Mouse (Mus musculus): ENCODE data around the gene Lmx1b.

Lmx1b gene

DNA sequence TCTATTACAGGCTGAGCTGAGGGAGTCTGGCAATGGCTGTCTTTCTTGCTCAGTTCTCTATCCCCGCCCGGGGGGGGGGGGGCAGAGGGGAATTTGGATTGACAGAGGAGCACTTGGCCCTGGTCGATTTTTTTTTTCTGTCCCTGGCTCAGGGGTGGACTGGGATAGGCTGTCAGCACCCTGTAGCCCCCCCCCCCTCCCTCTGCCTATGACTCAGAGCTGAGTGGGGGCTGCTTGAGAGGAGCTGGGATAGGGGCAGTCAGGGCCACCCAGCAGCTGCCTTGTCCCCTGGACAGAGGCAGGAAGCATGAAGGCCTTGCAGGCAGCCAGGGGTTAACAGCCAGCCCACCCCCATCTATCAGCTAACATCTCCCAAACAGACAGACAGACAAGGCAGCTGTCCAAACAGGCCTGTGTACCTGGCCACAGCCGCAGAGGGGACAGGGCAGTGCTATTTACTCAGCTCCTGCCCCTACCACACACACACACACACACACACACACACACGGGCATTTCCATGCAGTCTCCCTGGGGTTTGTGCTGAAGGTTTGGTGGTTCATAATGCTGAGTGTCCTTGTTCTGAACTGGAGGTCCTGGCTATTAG lies 57.8 kb downstream of the Lmx1b start:
- no peak for DNase-seq (ENCODE audit: low read depth, low spot score)

DNA sequence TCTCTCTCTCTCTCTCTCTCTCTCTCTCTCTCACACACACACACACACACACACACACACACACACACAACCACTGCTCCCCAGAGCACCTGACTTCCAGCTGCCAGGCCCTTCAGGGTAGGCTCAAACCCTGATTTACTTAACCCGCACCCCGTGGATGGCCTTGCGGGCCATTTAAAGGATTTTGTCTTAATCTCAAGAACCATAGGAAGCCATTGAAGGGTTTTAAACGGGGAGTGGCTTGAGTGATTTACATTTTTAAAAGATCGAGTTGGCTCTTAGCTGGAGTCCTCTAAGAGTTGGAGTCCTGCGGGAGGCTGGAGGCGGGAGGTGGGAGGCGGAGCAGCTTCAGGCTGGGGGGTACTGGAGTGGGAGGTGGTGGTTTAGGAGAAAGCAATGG lies 58.4 kb downstream of the Lmx1b start:
- DNase-seq (ENCODE audit: low read depth, low spot score): no peak

DNA sequence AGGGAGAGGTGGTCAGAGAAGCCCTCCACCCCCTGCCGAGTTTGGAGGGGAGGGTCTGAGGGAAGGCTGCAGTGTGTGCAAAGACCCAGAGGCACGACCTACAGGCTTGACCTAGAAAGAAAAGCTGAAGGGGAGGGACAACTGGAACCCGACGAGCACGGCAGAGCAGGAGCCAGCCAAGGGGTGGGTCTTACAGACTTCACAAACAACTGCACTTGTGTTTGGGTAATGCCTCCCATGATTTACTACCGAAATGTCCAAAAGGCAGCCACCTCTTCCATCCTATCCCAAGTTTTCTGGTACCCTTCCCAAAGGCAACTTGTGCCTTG lies 58.9 kb downstream of the Lmx1b start:
- no peak for DNase-seq (ENCODE audit: low read depth, low spot score)

DNA sequence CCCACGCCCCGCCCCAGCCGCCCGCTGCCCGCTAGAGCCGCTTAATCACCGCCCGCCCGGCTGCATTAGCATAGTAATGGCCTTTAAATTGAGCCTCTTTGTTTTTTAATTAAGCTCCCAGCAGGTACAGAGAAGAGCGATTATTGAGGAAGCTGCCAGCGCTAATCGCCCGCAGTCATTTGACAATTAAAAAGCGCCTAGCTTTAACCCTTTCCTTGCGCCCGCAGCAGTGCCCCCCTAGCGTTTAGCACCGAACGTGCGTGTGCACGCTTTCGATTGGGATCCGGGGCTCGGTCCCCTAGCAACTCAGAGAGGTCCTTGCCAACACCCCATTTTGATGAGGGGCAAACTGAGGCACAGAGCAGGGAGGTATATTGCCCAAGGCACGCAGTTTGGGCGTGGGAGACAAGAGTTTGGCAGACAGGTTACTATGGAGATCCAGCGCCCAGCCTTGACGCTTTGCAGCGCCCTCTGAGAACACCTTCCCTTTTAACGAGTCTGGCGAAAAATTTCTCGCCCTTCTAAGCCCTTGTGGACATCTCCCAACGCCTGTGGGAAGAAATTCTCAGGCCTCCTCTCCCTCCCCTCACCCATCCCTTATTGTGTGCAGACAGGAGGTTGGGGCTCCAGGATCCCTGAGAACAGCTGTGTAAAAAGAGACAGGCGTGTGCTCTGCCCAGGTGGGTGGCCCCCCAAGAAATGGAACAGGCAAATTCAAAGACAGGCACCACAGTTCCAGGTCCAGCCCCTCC lies 59.4 kb downstream of the Lmx1b start:
- no peak for DNase-seq (ENCODE audit: low read depth, low spot score)

DNA sequence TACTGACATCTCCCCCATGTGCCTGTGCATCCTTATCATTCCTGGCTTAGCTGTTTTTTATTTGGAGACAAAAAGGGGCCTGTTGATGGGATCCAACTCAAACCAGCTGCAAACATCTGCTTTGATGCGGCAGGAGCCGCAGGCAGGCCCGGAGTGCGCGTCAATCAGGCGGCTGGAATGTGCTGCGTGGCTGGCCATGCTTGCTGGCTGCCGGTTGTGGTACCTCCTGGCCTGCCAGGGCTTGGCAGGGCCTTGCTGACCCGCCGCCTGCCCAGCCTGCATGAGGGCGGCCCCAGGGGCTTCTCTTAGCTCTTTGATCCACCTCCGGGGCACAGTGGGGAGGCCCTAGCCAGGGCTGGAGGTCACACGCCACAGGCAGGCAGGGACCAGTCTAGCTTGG lies 64.9 kb downstream of the Lmx1b start:
- no peak for DNase-seq (ENCODE audit: low read depth, low spot score)

DNA sequence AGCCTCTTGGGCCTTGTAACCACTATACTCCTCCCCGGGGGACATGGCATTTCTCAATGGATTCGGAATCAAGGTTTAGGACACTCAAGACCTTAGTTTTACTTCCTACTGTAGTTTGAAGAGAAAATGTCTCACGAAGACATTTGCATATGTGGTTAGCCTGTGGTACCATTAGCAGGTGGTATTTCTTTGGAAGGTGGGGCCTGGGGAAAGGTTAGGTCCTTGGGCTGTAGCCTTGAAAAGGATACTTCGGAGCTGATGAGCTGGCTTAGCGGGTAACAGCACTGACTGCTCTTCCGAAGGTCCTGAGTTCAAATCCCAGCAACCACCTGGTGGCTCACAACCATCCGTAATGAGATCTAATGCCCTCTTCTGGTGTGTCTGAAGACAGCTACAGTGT lies 67.2 kb downstream of the Lmx1b start:
- DNase-seq (ENCODE audit: low read depth, low spot score): no peak

DNA sequence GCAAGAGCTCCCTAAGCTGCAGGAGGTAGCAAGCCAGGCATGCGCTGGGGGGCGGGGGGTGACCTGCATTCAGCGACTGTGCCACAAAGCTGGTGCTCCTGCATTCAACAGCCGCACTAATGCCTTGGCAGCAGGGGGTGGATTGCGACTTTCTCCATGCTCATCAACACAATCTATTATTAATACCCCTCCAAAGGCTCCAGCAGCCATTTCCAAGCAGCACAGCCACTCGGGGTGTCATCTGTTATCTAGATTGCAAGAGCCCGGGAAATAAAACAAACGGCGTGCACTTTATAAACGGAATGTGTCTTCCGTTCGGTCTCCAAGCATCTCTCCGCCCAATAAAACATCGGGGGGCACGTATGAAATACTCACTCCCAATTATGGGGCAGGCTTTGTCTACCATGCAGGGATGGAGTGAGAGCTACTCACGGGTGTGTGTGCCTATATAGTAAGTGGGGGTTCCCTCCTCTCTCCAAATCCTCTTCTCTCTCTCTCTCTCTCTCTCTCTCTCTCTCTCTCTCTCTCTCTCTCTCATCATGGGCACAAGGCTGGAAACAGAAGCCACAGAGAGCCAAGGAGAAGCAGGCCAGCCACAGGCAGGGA lies 69.0 kb downstream of the Lmx1b start:
- DNase-seq (ENCODE audit: low read depth, low spot score): no peak

DNA sequence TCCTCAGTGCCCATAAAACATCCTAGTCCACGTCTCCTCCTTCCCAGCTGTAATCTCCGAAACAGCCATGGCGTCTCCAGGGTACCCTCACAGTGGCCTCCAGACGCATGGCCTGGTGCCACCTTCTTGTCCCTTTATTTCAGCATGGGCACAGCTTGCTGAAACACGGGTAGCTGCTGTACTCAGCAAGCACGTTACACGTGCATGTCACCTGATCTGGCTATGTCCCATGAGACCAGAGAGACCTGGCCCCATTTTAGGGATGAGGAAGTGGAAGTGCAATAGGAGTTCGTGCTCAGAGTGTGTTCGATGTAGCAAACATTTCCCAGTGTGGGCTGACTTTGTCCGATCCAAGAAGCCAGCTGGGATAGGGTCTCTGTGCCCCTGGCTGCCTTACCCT lies 70.6 kb downstream of the Lmx1b start:
- no peak for DNase-seq (ENCODE audit: low read depth, low spot score)

DNA sequence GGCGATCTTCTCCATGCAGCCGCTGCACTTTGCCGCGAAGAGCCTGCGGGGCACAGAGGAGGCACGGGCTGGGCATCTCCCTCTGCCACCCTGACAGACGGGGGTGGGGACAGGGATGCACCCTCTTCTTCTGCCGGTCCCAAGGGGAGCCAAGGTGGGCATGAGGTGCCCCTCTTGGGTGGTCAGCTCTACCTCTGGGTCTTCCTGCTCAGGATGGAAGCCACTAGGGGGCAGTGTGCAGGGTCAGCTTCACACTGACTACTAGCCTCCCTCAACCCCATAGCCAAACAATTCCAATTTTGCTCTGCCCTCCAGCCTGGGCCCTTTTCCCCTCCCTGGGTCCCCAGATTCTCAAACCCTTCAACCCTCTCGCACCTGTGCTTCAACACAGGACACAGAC lies 71.1 kb downstream of the Lmx1b start:
- no peak for DNase-seq (ENCODE audit: low read depth, low spot score)

DNA sequence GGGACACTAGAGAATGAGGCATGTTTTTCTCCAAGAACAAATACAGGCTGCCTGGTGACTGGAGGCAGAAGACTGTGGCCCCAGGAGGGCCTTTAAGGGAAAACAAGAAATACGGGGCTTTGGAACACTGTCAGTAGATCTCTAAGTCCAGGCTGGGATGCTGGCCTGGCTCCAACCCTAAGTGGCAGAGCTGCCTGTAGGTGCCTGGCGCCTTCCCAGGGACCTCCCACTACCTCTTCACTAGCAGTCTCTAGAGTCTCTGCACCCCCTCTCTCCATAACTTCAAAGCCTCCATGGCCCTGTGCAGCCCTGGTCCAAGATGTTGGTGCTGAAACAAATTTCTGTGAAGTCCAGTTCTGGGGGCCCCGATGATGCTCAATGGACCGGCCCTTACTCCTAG lies 74.4 kb downstream of the Lmx1b start:
- DNase-seq (ENCODE audit: low read depth, low spot score): no peak

DNA sequence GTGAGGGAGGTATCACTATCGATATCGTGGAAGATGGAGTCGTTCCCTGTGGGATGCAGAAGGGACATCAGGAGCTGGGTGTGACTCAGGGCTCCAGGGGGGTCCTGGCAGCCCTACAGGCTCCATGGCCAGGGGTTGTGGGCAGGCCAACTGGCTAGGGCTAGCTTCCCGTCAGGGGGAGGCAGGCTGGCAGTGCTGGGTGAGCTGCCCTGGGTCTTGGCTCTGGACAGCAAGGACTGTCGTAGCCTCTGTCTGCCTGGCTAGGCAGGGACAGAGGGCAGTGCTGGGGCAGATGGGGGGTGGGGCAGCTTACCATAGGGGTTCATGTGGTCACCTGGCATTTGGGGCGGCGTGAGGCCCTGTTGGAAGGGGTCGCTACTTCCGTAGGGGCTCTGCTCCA lies 75.6 kb downstream of the Lmx1b start:
- DNase-seq (ENCODE audit: low read depth, low spot score): no peak

DNA sequence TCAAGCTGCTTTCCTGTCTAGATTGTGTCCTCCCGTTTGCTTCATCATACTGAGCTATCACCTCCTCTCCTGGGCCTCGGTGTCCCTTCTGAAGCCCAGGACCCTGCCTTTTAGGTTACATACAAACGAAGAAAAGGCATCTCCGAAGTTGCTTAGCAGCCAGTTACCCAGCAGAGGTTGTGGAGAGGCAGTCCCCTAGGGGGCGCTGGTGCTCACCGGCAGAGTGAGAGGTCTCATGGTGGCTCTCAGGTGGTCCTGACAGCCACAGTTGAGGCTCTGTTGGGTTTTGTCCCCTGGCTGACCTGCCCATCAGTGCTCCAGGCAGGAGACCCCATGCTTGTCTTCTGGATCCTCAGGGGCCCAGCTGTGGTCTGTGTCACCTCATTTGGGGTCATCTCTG lies 80.6 kb downstream of the Lmx1b start:
- no peak for DNase-seq (ENCODE audit: low read depth, low spot score)

DNA sequence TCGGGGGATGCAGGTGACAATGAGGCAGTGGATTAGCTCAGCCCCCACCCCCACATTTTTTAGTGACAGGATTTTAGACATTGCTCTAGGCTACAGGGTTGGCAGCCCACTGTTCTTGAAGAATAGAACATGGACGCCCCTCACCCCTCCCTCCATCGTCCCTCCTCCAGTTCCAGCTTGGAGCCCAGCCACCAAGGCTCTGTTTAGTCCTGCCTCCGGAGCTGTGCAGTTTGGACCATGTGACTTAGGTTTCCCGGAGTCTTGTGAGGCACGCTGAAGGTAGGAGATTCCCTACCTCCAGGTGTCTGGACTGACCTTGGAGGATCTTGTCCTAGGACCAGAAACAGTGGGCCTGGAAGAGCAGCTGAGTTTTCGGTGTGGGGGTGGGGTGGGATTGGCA lies 81.0 kb downstream of the Lmx1b start:
- no peak for DNase-seq (ENCODE audit: low read depth, low spot score)

DNA sequence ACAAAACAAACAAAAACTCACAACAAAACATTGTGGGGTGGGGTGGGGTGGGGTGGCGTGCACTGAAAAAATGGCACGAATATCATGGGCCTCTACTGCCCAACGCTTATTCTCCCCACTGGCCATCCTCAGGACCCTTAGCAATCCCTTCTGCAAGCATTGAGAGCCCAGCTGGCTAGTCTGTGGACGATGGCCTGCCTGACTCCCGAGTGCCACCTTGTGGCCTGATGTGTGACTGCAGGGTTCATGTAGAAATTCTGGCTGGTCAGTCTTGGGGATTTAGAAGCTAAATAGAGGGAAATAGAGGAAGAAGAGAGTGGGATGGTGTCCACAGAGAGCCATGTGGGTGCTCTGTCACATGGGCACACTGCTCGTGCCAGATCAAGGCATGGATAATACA lies 82.1 kb downstream of the Lmx1b start:
- DNase-seq (ENCODE audit: low read depth, low spot score): no peak

DNA sequence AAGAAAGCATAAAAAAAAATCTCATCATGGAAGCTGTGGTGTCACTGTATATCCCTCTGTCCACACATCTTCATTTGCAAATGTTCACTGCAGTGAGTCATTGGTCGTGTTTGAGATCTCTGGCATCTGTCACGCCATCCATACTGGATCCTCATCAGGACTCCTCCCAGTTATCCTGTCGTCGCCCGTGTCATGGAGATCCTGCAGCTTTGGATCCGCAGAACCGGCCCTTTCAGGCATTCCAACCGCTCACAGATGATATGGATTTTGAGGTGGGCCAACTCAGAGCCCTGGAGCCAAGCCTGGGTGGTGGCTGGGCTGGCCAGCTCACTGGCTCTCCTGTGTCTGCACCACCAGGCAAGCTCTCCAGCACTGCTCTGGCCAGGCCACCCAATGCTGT lies 84.7 kb downstream of the Lmx1b start:
- no peak for DNase-seq (ENCODE audit: low read depth, low spot score)

DNA sequence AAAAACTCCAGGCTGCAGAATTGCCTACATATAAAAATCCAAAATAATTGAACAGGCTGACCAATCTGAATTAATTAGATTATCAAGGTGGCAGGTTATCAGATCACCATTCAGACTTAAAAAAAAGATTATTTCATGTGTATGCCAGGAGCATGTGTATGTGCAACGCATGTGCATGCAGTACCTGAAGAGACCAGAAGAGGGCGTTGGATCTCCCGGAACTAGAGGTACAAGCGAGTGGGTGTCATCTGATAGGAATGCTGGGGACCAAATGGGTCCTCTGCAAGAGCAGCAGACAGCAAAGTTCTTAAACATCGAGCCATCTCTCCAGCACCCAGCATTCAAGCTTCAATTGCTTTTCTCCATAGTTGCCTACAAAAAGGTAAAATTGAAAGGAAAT lies 87.6 kb downstream of the Lmx1b start:
- DNase-seq (ENCODE audit: low read depth, low spot score): no peak

DNA sequence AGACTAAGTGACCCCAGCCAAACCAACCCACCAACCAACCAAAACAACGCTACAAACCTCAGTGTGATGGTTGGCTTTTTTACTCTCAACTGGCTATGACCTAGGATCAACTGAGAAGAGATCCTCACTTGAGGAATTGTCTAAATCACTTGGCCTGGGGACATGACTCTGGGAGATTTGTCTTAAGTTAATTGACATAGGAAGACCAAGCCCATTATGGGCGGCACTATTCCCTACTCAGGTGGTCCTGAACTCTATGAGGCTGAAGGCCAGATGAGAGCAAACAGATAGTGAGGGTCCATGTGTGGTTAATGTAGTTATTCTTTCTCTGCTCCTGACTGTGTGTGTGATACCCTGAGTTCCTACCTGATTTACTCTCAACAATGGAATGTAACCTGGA lies 92.7 kb downstream of the Lmx1b start:
- no peak for DNase-seq (ENCODE audit: low read depth, low spot score)

DNA sequence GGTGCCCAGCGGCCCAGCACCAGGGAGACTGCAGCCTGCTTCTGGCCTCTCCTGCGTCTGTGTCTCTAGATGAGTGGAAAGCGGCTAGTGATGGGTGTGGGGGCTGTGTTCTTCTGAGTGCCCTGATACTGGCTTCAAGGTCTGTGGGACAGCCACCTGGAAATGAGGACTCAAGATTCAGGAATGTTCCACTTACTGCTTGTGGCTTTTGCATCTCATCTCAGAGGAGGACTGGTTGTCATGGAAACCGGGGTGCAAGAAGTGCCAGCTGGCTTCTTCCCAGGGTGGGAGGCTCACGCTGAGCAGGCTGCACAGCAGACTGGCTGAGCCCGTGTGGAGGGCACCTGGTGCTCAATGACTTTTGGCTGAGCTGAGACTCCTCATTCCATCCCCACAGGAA lies 93.4 kb downstream of the Lmx1b start:
- DNase-seq (ENCODE audit: low read depth, low spot score): peak; percentile 95

DNA sequence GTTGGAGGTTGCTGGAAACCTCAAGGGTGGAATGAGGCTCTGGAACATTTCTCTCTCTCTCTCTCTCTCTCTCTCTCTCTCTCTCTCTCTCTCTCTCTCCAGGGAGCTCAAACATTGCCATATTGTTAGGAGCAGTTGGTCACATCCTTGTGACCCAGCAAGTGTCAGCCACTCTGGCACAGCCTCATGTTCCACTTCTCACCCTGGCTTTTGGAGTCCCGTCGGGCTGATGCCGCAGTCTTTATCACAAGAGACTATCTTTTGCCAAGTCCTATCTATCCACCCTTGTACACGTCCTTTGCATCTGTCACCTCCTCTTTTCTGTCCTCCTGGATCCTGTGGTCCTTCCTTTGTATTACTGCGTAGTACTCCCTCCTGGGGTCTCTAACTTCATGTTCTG lies 94.3 kb downstream of the Lmx1b start:
- no peak for DNase-seq (ENCODE audit: low read depth, low spot score)

DNA sequence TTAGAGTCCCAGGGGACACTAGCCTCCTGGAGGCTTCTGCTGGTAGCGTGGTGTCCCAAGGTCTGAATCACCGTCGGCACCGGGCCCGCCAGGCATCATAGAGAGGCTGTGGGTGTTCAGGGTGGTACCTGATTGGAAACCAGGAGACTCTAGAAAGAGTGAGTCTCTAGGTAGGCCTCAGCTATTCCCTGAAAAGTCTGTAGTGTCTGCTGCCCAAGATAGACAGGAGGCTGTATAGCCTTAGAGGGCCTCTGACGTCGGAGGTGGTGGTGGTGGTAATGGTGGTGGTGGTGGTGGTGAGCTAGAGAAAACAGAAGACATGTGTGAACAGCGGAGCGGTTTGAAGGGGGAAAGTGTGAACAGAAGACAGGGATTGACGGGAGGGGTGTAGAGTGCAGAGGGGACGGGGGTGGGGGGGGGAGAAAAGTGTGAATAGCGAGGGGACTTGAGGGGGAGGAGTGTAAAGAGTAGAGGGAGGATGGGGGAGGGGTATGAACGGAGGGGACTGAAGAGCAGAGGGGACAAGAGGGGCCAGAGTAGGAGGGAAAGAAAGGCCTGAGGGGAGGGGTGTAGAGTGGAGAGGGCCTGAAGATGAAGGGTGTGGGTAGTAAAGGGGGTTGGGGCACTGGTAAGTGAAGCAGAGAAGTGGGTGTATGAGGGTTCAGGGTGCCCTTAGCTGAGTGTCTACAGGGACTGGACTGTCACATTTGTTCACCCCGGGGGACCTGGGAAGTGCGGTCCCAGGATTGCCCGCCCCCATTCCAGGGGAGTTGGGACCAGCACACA lies 95.3 kb downstream of the Lmx1b start:
- DNase-seq (ENCODE audit: low read depth, low spot score): no peak

DNA sequence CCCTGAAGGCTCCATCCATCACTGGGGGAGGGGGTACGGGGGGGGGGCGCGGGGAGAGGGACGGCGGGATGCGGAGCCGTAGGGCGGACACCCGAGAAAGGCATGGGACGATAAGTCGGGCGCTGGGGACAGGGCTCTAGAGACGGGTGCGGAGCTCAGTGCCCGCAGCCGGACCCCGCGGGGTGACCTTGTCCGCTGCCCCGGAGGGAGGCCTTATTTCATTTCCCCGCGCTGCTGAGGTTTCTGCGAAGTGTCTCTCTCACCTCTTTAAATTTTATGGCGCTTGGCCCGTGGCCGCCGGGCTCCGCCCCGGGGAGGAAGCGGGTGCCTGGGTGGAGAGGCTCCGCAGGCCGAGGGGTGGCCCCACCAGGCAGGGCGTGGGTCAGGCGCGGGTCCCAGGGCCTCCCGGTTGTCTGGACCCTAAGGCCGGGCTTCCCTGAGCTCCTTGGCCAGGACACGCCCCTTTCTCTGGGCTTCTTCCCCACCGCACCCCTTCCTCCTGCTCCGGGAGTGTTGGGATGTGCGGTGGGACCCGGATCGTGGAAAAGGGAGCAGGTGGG lies 96.0 kb downstream of the Lmx1b start:
- DNase-seq (ENCODE audit: low read depth, low spot score): no peak

DNA sequence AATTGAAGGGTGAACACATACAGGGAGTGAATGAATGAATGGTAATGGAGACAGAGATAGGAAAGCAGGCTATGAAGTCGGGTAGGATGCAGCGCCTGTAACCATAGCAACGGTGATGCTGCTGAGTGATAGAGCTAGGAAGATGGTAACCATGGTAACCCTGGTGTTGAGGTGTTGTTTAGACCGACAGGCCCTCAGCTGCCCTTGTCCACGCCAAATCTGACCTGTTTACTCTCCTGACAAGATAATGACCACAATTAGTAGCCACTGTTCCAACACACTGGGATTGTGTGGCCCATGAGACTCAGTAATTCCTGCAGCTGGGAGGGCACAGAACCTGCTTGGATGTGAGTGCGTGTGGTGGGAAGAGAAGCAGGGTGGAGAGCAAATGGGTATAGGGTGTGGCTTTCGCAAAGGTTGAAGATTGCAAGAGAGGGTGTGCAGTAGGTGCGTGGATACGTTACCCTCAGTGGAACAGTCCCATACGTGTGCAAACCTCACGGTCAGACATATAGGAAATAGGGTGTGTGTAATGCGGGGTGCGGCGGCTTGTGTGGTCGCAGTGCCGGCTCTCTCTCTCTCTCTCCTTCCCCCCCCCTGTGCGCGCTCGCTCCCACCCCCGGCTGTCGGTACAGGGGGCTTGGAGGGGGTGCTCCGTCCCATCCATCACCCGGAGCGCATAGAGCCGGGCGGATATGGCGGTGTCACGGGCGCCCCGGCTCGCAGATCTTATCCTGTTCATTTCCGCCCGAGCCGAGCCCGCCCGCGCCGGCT lies 96.7 kb downstream of the Lmx1b start:
- peak; percentile 95 for DNase-seq (ENCODE audit: low read depth, low spot score)

All from telencephalon, adult 2 months (tissue).